Mouse (Mus musculus) kidney, embryonic 16.5 days (tissue): ENCODE measurements at regions not wholly inside any gene's neighbourhood (a gene's known extent, or its start where the extent isn't known, plus 50 kb on each side); places are given as distances from the start of the nearest gene placed in this dataset.

ENCODE experiments used
- ATAC-seq: fragments of 200-750 bp; cut with Nextera tagmentation; 2 replicates; pipeline ENCODE4 v1.8.0; 2017; ENCODE audit warnings: moderate TSS enrichment; ENCODE audit not compliant: low FRiP score, low TSS enrichment
- H3K27ac ChIP-seq: fragments of 300-500 bp; sonication (generic); 2 replicates; pipeline ENCODE4 v1.5.1; 2014; ENCODE audit warnings: low read length
- H3K27me3 ChIP-seq: fragments of 300-500 bp; sonication (generic); 2 replicates; pipeline ENCODE4 v1.6.1; 2014; ENCODE audit warnings: low read length, control low read depth, mixed read lengths; ENCODE audit not compliant: insufficient read depth
- H3K36me3 ChIP-seq: fragments of 300-500 bp; sonication (generic); 2 replicates; pipeline ENCODE4 v1.6.1; 2014; ENCODE audit warnings: low read length, control low read depth, mixed read lengths; ENCODE audit not compliant: insufficient read depth
- H3K4me1 ChIP-seq: fragments of 300-500 bp; sonication (generic); 2 replicates; pipeline ENCODE4 v1.6.1; 2014; ENCODE audit warnings: low read length, control low read depth, mixed read lengths; ENCODE audit not compliant: insufficient read depth
- H3K4me2 ChIP-seq: fragments of 300-500 bp; sonication (generic); replicated peaks from 2 replicates; pipeline ENCODE4 v1.6.1; 2014; ENCODE audit warnings: low read depth, low read length
- H3K4me3 ChIP-seq: fragments of 300-500 bp; sonication (generic); 2 replicates; pipeline ENCODE4 v1.5.1; 2014; ENCODE audit warnings: mild to moderate bottlenecking, low read length
- H3K9ac ChIP-seq: fragments of 300-500 bp; sonication (generic); replicated peaks from 2 replicates; pipeline ENCODE4 v1.6.1; 2014; ENCODE audit warnings: low read length
- H3K9me3 ChIP-seq: fragments of 300-500 bp; sonication (generic); 2 replicates; pipeline ENCODE4 v1.6.1; 2016; ENCODE audit warnings: low read length, control low read depth
- WGBS: fragments of 180-500 bp; shearing (Covaris S2); extraction: QIAGEN DNeasy Blood & Tissue Kit; methylation state at CpG from one replicate; pipeline ENCODE4 v1.1.7; 2014; 5-methylcytosine and 5-hydroxymethylcytosine counted together

DNA sequence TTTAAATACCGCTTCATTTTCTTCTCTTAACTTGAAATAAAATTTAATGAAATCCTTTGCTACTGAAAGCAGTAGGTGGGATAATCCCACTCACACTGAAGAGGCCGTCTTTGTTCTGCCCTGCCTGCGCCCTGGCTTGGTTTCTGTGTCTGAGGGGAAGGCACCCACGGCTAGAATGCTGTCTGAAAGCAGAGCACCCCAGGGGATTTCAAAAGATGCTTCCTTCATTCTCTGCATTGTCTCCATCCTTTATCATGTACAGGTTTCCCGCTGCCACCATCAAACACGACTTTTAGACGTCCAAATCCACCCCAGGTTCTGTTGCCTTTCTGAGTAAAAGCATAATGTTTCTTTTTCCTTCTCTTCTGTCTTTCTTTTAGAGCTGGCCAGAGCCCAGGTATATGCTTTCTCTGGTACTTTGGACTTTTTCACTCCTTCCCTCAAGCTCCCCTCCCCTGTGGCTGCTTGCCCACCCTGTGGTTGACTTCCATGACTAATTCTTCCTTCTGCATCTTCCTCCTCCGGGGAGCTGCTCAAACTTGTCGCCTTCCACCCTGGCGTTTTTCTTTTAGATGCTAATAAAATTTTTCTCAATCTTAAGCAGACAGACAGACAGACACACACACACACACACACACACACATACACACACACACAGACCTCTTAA is 370.2 kb upstream of the Hs6st1 start:
- no peak overlapping the region for H3K4me2 ChIP-seq
- no peak overlapping the region for H3K9ac ChIP-seq
- no peak overlapping the region for H3K4me3 ChIP-seq
- H3K27ac ChIP-seq, result no peak overlapping the region
- H3K36me3 ChIP-seq, result no peaks in the 10 kb centered on the region
- no peaks in the 10 kb centered on the region for H3K9me3 ChIP-seq
- H3K27me3 ChIP-seq, result no peaks in the 10 kb centered on the region
- 34% methylated on average over 10 of the region's 10 CpGs for WGBS
- H3K4me1 ChIP-seq, result no peaks in the 10 kb centered on the region
- ATAC-seq, result no peak

DNA sequence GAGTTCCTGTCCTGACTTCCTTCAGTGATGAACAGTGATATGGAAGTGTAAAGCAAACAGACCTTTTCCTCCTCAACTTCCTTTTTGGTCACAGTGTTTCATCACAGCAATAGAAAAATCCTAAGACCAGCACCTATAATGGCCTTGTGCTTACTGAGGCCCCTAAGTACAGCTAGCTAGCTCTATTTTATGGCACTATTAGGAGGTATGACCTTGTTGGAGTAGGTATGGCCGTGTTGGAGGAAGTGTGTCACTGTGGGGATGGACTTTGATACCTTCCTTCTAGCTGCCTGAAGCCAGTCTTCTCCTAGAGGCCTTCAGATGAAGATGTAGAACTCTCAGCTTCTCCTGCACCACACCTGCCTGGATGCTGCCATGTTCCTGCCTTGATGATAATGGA is 365.6 kb upstream of the Hs6st1 start:
- Histone ChIP-seq H3K4me3 (no peak overlapping the region), H3K9me3 (peaks cover 5% of the 10 kb centered on the region; the same call in 1 of the 2 replicates), H3K27me3 (no peaks in the 10 kb centered on the region), H3K27ac (no peak overlapping the region), H3K4me1 (no peaks in the 10 kb centered on the region), H3K4me2 (no peak overlapping the region), H3K36me3 (no peaks in the 10 kb centered on the region), H3K9ac (no peak overlapping the region)
- WGBS, result 54% methylated on average over 1 of the region's 1 CpGs
- no peak for ATAC-seq

DNA sequence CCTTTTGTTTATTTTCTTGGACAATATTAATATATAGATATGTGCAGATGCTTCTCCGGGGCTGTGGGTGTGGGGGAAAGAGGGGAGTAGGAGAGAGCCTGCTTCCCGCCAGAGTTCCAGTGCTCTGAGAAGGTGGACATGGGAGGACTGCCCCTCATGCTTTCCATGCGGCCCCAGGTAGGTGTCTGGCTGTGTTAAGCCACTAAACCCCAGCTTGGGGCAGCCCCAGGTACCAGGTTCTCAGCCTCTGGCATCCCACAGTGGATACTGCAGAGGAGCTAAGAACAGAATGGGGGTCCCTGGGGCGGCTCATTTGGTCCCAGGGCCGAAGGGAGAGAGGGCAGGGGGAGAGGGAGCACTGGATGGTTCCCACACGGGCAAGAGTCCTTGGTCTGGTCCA is 361.9 kb upstream of the Hs6st1 start:
- Histone ChIP-seq H3K4me2 (no peak overlapping the region), H3K4me3 (no peak overlapping the region), H3K9me3 (peaks cover 5% of the 10 kb centered on the region; the same call in 1 of the 2 replicates), H3K9ac (no peak overlapping the region), H3K4me1 (no peaks in the 10 kb centered on the region), H3K27me3 (no peaks in the 10 kb centered on the region), H3K36me3 (no peaks in the 10 kb centered on the region), H3K27ac (no peak overlapping the region)
- 83% methylated on average over 6 of the region's 6 CpGs for WGBS
- no peak for ATAC-seq

DNA sequence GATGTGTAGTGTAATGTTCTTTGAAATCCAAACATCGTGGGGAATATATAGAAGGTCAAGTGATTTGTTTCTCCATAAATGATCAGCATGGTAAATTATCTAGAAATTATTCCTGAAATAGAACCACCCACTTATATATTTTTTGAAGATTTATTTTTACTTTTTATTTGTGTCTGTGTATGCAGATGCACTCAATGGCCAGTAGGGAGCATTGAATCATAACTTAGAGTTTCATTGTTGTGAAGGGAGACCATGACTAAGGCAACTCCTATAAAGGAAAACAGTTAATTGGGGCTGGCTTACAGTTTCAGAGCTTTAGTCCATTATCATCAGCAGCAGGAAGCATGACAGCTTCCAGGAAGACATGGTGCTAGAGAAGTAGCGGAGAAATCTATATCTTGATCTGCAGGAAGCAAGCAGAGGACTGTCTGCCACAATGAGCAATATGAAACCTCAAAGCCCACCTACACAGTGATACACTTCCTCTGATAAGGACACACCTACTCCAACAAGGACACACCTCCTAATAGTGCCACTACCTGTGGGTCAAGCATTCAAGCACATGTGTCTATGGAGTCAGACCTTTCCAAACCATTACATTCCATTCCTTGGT is 359.9 kb upstream of the Hs6st1 start:
- 85% methylated on average over 2 of the region's 2 CpGs for WGBS
- no peaks in the 10 kb centered on the region for H3K36me3 ChIP-seq
- H3K4me1 ChIP-seq, result no peaks in the 10 kb centered on the region
- H3K27me3 ChIP-seq, result no peaks in the 10 kb centered on the region
- H3K9me3 ChIP-seq, result peaks cover 5% of the 10 kb centered on the region; the same call in 1 of the 2 replicates
- no peak overlapping the region for H3K4me3 ChIP-seq
- no peak overlapping the region for H3K4me2 ChIP-seq
- no peak for ATAC-seq
- H3K27ac ChIP-seq, result no peak overlapping the region
- no peak overlapping the region for H3K9ac ChIP-seq

DNA sequence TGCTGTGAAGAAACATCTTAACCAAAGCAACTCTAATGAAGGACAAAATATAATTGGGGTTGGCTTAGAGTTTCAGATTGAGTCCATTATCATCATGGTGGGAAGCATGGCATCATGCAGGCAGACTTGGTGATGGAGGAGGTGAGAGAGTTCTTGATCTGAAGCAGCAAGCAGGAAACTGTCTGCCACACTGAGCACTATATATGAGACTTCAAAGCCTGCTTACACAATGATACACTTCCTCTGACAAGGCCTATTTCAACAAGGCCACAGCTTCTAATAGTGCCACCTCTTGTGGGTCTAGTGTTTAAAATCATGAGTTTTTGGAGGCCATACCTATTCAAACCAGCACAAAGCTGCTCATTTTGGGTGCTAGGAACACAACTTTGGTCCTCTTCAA is 359.0 kb upstream of the Hs6st1 start:
- H3K27ac ChIP-seq, result no peak overlapping the region
- H3K4me3 ChIP-seq, result no peak overlapping the region
- ATAC-seq, result no peak
- no peak overlapping the region for H3K9ac ChIP-seq
- peaks cover 5% of the 10 kb centered on the region; the same call in 1 of the 2 replicates for H3K9me3 ChIP-seq
- H3K36me3 ChIP-seq, result no peaks in the 10 kb centered on the region
- H3K4me1 ChIP-seq, result no peaks in the 10 kb centered on the region
- no peak overlapping the region for H3K4me2 ChIP-seq
- H3K27me3 ChIP-seq, result no peaks in the 10 kb centered on the region

DNA sequence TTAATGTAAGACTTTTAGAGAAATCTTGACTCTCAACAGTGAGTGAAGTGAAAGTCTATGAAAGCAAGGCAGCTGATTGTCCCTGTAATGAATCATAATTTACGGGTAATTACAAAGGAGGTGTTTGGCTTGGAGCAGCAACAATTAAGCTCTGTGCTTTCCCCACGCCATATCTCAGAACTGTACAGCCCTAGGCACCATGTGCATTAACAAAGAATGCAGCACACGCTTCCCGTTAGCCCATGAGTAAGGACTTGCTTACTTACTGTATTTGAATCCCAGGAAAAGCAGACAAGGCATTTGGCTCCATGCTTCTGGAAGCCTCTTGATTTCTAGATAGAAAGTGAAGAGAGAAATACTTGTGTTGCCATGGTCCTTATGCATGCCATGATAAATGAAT is 354.2 kb upstream of the Hs6st1 start:
- 64% methylated on average over 4 of the region's 4 CpGs for WGBS
- no peak for ATAC-seq
- H3K9ac ChIP-seq, result no peak overlapping the region
- no peak overlapping the region for H3K27ac ChIP-seq
- no peaks in the 10 kb centered on the region for H3K36me3 ChIP-seq
- no peaks in the 10 kb centered on the region for H3K27me3 ChIP-seq
- H3K4me3 ChIP-seq, result no peak overlapping the region
- H3K9me3 ChIP-seq, result 0 out of 2 replicates have a peak, but pooled peaks cover 1% of the 10 kb centered on the region
- no peaks in the 10 kb centered on the region for H3K4me1 ChIP-seq
- no peak overlapping the region for H3K4me2 ChIP-seq

DNA sequence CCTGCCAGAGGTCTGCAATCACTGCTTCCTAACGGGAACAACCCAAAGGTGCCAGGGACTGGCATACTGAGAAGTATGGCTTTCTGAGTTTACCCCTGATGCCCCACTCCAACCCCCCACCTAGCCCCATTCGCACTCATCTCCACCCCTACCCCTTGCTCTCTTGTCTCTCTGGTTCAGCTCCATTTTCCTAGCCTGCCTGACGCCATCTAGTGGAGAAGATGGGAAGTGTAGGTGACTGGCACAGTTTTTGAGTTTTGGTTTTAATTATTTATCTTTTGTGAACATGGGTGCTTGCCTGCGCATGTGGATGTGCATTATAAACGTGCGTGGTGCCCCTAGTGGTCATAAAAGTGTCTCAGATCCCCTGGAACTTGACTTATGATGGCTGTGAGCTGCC is 352.3 kb upstream of the Hs6st1 start:
- 68% methylated on average over 6 of the region's 6 CpGs for WGBS
- 0 out of 2 replicates have a peak, but pooled peaks cover 3% of the 10 kb centered on the region for H3K9me3 ChIP-seq

DNA sequence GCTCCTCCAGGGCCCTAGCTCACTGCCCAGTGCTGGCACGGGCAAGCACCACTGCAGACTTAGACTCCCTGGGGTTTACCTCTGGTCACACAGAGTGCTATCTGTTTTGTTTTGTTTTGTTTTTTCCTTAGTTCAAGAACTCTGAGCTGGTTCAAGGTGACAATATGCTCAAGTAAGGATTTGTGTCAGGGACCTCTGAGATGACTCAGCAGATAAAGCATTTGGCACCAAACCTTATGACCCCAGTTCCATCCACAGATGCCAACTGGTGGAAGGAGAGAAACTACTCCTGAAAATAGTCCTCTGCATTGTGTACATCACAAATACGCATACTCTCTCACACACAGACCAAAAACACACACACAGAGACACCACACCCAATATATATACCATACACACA is 351.0 kb upstream of the Hs6st1 start:
- no peaks in the 10 kb centered on the region for H3K36me3 ChIP-seq
- no peaks in the 10 kb centered on the region for H3K4me1 ChIP-seq
- WGBS, result 89% methylated on average over 2 of the region's 2 CpGs
- H3K27ac ChIP-seq, result no peak overlapping the region
- H3K9ac ChIP-seq, result no peak overlapping the region
- ATAC-seq, result no peak
- H3K9me3 ChIP-seq, result 0 out of 2 replicates have a peak, but pooled peaks cover 3% of the 10 kb centered on the region
- H3K4me2 ChIP-seq, result no peak overlapping the region
- H3K27me3 ChIP-seq, result no peaks in the 10 kb centered on the region
- no peak overlapping the region for H3K4me3 ChIP-seq

More for the DNA sequence above, 352.3 kb upstream of the Hs6st1 start:
- no peaks in the 10 kb centered on the region for H3K36me3 ChIP-seq
- H3K27me3 ChIP-seq, result no peaks in the 10 kb centered on the region
- no peak overlapping the region for H3K27ac ChIP-seq
- H3K4me1 ChIP-seq, result no peaks in the 10 kb centered on the region
- H3K9ac ChIP-seq, result no peak overlapping the region
- no peak overlapping the region for H3K4me3 ChIP-seq
- no peak overlapping the region for H3K4me2 ChIP-seq
- no peak for ATAC-seq

DNA sequence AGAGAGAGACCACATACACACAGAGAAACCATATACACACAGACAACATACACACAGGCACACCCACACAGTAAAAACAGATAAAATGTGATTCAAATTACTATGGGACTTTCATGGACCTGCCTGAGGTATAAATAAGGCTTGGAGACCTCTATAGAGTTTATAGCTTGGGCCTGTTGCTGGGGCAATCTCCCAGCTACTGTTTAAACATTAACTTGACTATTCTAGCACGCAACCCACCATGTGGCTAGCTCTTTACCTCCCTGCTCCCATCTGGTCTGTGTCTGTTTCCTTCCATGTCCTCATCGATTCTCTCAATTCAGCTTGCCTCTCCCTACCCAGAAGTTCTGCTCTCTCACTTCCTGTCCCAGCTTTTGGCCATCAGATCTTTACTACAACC is 350.5 kb upstream of the Hs6st1 start:
- Histone ChIP-seq H3K4me3 (no peak overlapping the region), H3K27ac (no peak overlapping the region), H3K4me2 (no peak overlapping the region), H3K36me3 (no peaks in the 10 kb centered on the region), H3K9me3 (0 out of 2 replicates have a peak, but pooled peaks cover 3% of the 10 kb centered on the region), H3K9ac (no peak overlapping the region), H3K27me3 (no peaks in the 10 kb centered on the region), H3K4me1 (no peaks in the 10 kb centered on the region)
- peak; percentile 63; the same call in 1 of the 2 replicates for ATAC-seq
- 63% methylated on average over 2 of the region's 2 CpGs for WGBS

DNA sequence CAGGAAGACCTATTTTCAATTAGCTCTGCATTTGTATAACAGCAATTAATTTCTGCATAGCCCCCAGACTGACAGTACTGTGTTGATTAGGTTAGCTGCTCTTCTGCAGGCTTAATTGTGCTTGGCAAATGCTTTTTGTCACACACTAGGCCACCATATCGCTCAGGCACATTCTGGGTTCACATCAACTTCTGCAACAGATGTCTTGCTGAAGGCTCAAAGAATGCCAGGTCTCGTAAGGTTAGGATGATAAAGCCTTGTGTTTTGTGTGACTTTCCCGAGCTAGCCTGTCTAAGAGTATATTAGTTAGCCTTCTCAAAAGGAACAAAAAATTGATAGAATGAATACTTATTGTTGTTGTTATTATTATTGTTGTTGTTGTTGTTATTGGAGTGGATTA is 348.1 kb upstream of the Hs6st1 start:
- Histone ChIP-seq H3K4me3 (no peak overlapping the region), H3K4me1 (no peaks in the 10 kb centered on the region), H3K9ac (no peak overlapping the region), H3K27ac (no peak overlapping the region), H3K4me2 (no peak overlapping the region), H3K9me3 (0 out of 2 replicates have a peak, but pooled peaks cover 3% of the 10 kb centered on the region), H3K36me3 (no peaks in the 10 kb centered on the region), H3K27me3 (no peaks in the 10 kb centered on the region)
- no peak for ATAC-seq
- WGBS, result 83% methylated on average over 3 of the region's 3 CpGs
